Mouse (Mus musculus): ENCODE data around the gene Mup17.
"Not testable (repeated sequence)": the region's sequence is repeated elsewhere in the genome, so short reads cannot be mapped to it uniquely, and the experiment has no call there.

Gene Mup17
- long read RNA-seq, experiment 1, result 0 reads
- long read RNA-seq, experiment 2, result 0 reads

GRCm38 (mm10) chr4:61595771-61596170, at the start of gene Mup17:
Gene Mup17, minus strand, starts transcription at chr4:61595871.
- intact Hi-C loops (cut with DNase I), result not testable (repeated sequence)

- intact Hi-C loops (cut with DNase I), result not testable (repeated sequence)
Measured at GRCm38 (mm10) chr4:61571561-61571960, 24.1 kb downstream of the Mup17 start.

- intact Hi-C loops (cut with DNase I), result not testable (repeated sequence)
Measured at GRCm38 (mm10) chr4:61555887-61556286, 39.8 kb downstream of the Mup17 start.
